Mouse (Mus musculus): Measurements from ENCODE around the gene Gm10300. TPM values are rescaled to one million over a fixed set of nuclear protein-coding genes. Genes with fewer than 3 reads are reported as not detected.

Gene Gm10300
- polyA plus RNA-seq, 1 experiment from 2014 or later = not detected

Other genes starting within 250 kb of the Gm10300 start
- 22.6 and 23.4 TPM in 2 replicates for gene Ptpru, start 236.4 kb upstream of the Gm10300 start, polyA plus RNA-seq (2015; fragmentation: Nextera tagmentation; extraction: Ambion mirVana)
- 34.6 and 37.9 TPM in 2 replicates for gene Mecr, start 231.2 kb upstream of the Gm10300 start, polyA plus RNA-seq (2015; fragmentation: Nextera tagmentation; extraction: Ambion mirVana)
- 101 and 103 TPM in 2 replicates for gene Srsf4, start 201.1 kb upstream of the Gm10300 start, polyA plus RNA-seq (2015; fragmentation: Nextera tagmentation; extraction: Ambion mirVana)
- 0.16 and 0.29 TPM in 2 replicates for gene Tmem200b, start 152.9 kb upstream of the Gm10300 start, polyA plus RNA-seq (2015; fragmentation: Nextera tagmentation; extraction: Ambion mirVana)
- 59.8 and 68.4 TPM in 2 replicates for gene Epb41, start 624 bp downstream of the Gm10300 start, polyA plus RNA-seq (2015; fragmentation: Nextera tagmentation; extraction: Ambion mirVana)
- gene Oprd1, start 69.8 kb downstream of the Gm10300 start, polyA plus RNA-seq (2015; fragmentation: Nextera tagmentation; extraction: Ambion mirVana) = 0.61 and 0.80 TPM in 2 replicates
- 102 and 105 TPM in 2 replicates for gene Ythdf2, start 137.6 kb downstream of the Gm10300 start, polyA plus RNA-seq (2015; fragmentation: Nextera tagmentation; extraction: Ambion mirVana)
- gene Gmeb1, start 186.9 kb downstream of the Gm10300 start, polyA plus RNA-seq (2015; fragmentation: Nextera tagmentation; extraction: Ambion mirVana) = 38.8 and 44.0 TPM in 2 replicates
- 41.8 and 42.3 TPM in 2 replicates for gene Taf12, start 199.7 kb downstream of the Gm10300 start, polyA plus RNA-seq (2015; fragmentation: Nextera tagmentation; extraction: Ambion mirVana)
- gene Rab42, start 228.7 kb downstream of the Gm10300 start, polyA plus RNA-seq (2015; fragmentation: Nextera tagmentation; extraction: Ambion mirVana) = 3.1 and 3.4 TPM in 2 replicates